Mouse (Mus musculus) CH12.LX (cell line): ENCODE data around the gene Mmp14. TPM values are rescaled to one million over a fixed set of nuclear protein-coding genes. Genes with fewer than 3 reads are reported as not detected.

Source experiments
- DNase-seq: peaks from one replicate; pipeline ENCODE4 v3.0.0-alpha.2; 2013; ENCODE audit errors: extremely low read depth
- H3K27ac ChIP-seq: 2 replicates; pipeline ENCODE4 v1.5.1; 2012; ENCODE audit warnings: low read depth, mild to moderate bottlenecking, control low read depth, moderate library complexity; ENCODE audit not compliant: insufficient read depth
- H3K27me3 ChIP-seq: replicated peaks from 2 replicates; pipeline ENCODE3; 2012; ENCODE audit warnings: inconsistent platforms
- H3K36me3 ChIP-seq, 2 experiments: replicated peaks in 1 of 2; 2 replicates each; pipeline versions ENCODE3 to v1.6.1; 2012; ENCODE audit warnings: inconsistent platforms in 1 of 2, low read length in 1 of 2, mild to moderate bottlenecking in 1 of 2, mixed read lengths in 1 of 2, moderate library complexity in 1 of 2; ENCODE audit not compliant: control insufficient read depth in 1 of 2, insufficient read depth in 1 of 2
- H3K4me1 ChIP-seq, 2 experiments: 2 replicates each; pipeline ENCODE4 v1.6.1; 2012; ENCODE audit warnings: inconsistent platforms in 1 of 2, moderate library complexity in 1 of 2; ENCODE audit not compliant: insufficient read depth in 2 of 2, control insufficient read depth in 1 of 2
- H3K4me2 ChIP-seq: 2 replicates; pipeline ENCODE4 v1.6.1; 2012; ENCODE audit warnings: low read depth, mild to moderate bottlenecking, control low read depth; ENCODE audit not compliant: poor library complexity, insufficient read depth, severe bottlenecking
- H3K4me3 ChIP-seq, 3 experiments: fragments of 150-350 bp in 1 of 3; sonication (generic) in 1 of 3; replicated peaks in 1 of 3; 2 replicates each; pipeline versions ENCODE3 to v1.5.1; 2011 to 2012; ENCODE audit warnings: low read depth in 2 of 3, low read length in 2 of 3, mild to moderate bottlenecking in 2 of 3, moderate library complexity in 2 of 3, control low read depth in 1 of 3, improper control_type of control experiment in 1 of 3, inconsistent platforms in 1 of 3, mixed read lengths in 1 of 3; ENCODE audit not compliant: poor library complexity in 1 of 3
- H3K79me2 ChIP-seq: replicated peaks from 2 replicates; pipeline ENCODE4 v1.6.1; 2012; ENCODE audit warnings: mild to moderate bottlenecking, moderate library complexity; ENCODE audit not compliant: control insufficient read depth, poor library complexity, insufficient read depth, severe bottlenecking; ENCODE audit errors: extremely low read depth
- H3K9ac ChIP-seq: 2 replicates; pipeline ENCODE4 v1.6.1; 2012; ENCODE audit warnings: low read depth, mild to moderate bottlenecking, control low read depth, moderate library complexity; ENCODE audit not compliant: insufficient read depth
- H3K9me3 ChIP-seq: replicated peaks from 2 replicates; pipeline ENCODE3; 2012; ENCODE audit warnings: low read length, inconsistent platforms, mixed read lengths
- BHLHE40 ChIP-seq: IDR thresholded peaks from 2 replicates; pipeline ENCODE4 v1.6.1; 2011; ENCODE audit warnings: mild to moderate bottlenecking, low read depth, low read length, improper control_type of control experiment
- CHD1 ChIP-seq: IDR thresholded peaks from 2 replicates; pipeline ENCODE4 v1.6.1; 2012; ENCODE audit warnings: low read depth, low read length, improper control_type of control experiment, inconsistent platforms
- CTCF ChIP-seq, 2 experiments: IDR thresholded peaks in 1 of 2; conservative IDR thresholded peaks in 1 of 2; 2 replicates each; pipeline ENCODE4 v1.5.1; 2011 to 2012; ENCODE audit warnings: low read depth in 2 of 2, low read length in 2 of 2, improper control_type of control experiment in 1 of 2, inconsistent platforms in 1 of 2, mild to moderate bottlenecking in 1 of 2, moderate library complexity in 1 of 2
- ELF1 ChIP-seq: IDR thresholded peaks from 2 replicates; pipeline ENCODE4 v1.6.1; 2014; ENCODE audit warnings: low read depth, mild to moderate bottlenecking, inconsistent platforms, low read length, improper control_type of control experiment
- ETS1 ChIP-seq: conservative IDR thresholded peaks from 2 replicates; pipeline ENCODE4 v1.6.1; 2012; ENCODE audit warnings: low read depth, mild to moderate bottlenecking, inconsistent platforms, low read length, improper control_type of control experiment, moderate library complexity
- JUN ChIP-seq: IDR thresholded peaks from 2 replicates; pipeline ENCODE4 v1.6.1; 2011; ENCODE audit warnings: low read depth, mild to moderate bottlenecking, low read length, improper control_type of control experiment, moderate library complexity; ENCODE audit not compliant: insufficient read depth
- JUND ChIP-seq: conservative IDR thresholded peaks from 2 replicates; pipeline ENCODE4 v1.6.1; 2011; ENCODE audit warnings: low read depth, low read length, improper control_type of control experiment
- KAT2A ChIP-seq: IDR thresholded peaks from 2 replicates; pipeline ENCODE4 v1.6.1; 2012; ENCODE audit warnings: low read length, improper control_type of control experiment, inconsistent platforms; ENCODE audit not compliant: insufficient replicate concordance
- MAZ ChIP-seq: IDR thresholded peaks from 2 replicates; pipeline ENCODE4 v1.6.1; 2012; ENCODE audit warnings: low read depth, mild to moderate bottlenecking, inconsistent platforms, low read length, improper control_type of control experiment, moderate library complexity
- MYC ChIP-seq: IDR thresholded peaks from 2 replicates; pipeline ENCODE4 v1.6.1; 2011; ENCODE audit warnings: low read depth, mild to moderate bottlenecking, improper control_type of control experiment, low read length
- NRF1 ChIP-seq: IDR thresholded peaks from 2 replicates; pipeline ENCODE4 v1.6.1; 2014; ENCODE audit warnings: low read depth, mild to moderate bottlenecking, inconsistent platforms, low read length, improper control_type of control experiment, moderate library complexity
- RAD21 ChIP-seq: IDR thresholded peaks from 2 replicates; pipeline ENCODE4 v1.6.1; 2011; ENCODE audit warnings: low read depth, mild to moderate bottlenecking, low read length, improper control_type of control experiment, moderate library complexity
- TBP ChIP-seq: conservative IDR thresholded peaks from 2 replicates; pipeline ENCODE4 v1.6.1; 2011; ENCODE audit warnings: low read depth, low read length, improper control_type of control experiment
- USF1 ChIP-seq: IDR thresholded peaks from 2 replicates; pipeline ENCODE4 v1.6.1; 2014; ENCODE audit warnings: low read depth, mild to moderate bottlenecking, inconsistent platforms, low read length, improper control_type of control experiment
- USF2 ChIP-seq: conservative IDR thresholded peaks from 2 replicates; pipeline ENCODE4 v1.6.1; 2011; ENCODE audit warnings: low read depth, low read length, improper control_type of control experiment
- ZKSCAN1 ChIP-seq: IDR thresholded peaks from 2 replicates; pipeline ENCODE4 v1.6.1; 2012; ENCODE audit warnings: low read depth, inconsistent platforms, low read length, improper control_type of control experiment, borderline replicate concordance
- ZMIZ1 ChIP-seq: IDR thresholded peaks from 2 replicates; pipeline ENCODE4 v1.6.1; 2012; ENCODE audit warnings: low read depth, mild to moderate bottlenecking, inconsistent platforms, low read length, improper control_type of control experiment
- ZNF384 ChIP-seq: IDR thresholded peaks from 2 replicates; pipeline ENCODE4 v1.6.1; 2012; ENCODE audit warnings: low read depth, low read length, improper control_type of control experiment, inconsistent platforms
- dilution Hi-C: fragments of 300-500 bp; cut with MboI; formaldehyde crosslinking; loops from 2 replicates; pipeline ENCODE4 v1.14.3; 2020; ENCODE audit warnings: low sequenced_read_pairs; ENCODE audit not compliant: extremely low pct_unique_long_range_greater_than_20kb, extremely low pct_ligation_motif_present
- in situ Hi-C: fragments of 300-500 bp; cut with MboI; formaldehyde crosslinking; loops from 3 replicates; pipeline ENCODE4 v1.14.3; 2019; ENCODE audit warnings: low sequenced_read_pairs, low pct_ligation_motif_present, low pct_unique_long_range_greater_than_20kb, mixed read lengths
- polyA plus RNA-seq: library from polyadenylated mRNA; unstranded; fragments of >175 nt; gene quantifications from 2 replicates; pipeline ENCODE4 v1.2.1, GENCODE M21; 2012; ENCODE audit warnings: low read depth; ENCODE audit not compliant: insufficient read length
- total RNA-seq, 2 experiments: library from RNA; depleted of rRNA; stranded (reverse); fragments of 300-350 nt in 1 of 2; fragments of >200 nt in 1 of 2; gene quantifications; 2 replicates each; pipeline ENCODE4 v1.2.3; 2012 to 2014

Mmp14 gene
- total and polyA plus RNA-seq, 3 experiments = 0.08 TPM; not detected in 1

GRCm38 (mm10) chr14:54453566-54453965 lies 22.2 kb downstream of the Mmp14 start:
- Histone ChIP-seq H3K27me3 (no peaks in the 10 kb centered on the region), H3K9me3 (peaks cover 3% of the 10 kb centered on the region), H3K9ac (no peak overlapping the region), H3K4me2 (no peak overlapping the region), H3K79me2 (no peaks in the 10 kb centered on the region), H3K36me3 (no peaks in the 10 kb centered on the region), H3K4me3 (no peak overlapping the region), H3K27ac (no peak overlapping the region), H3K4me1 (peaks cover 4 to 7% of the 10 kb centered on the region in 2 experiments; a peak in 3 of 4 replicates)
- DNase-seq = no peak
- dilution Hi-C loops = no loop called here
- no peak for TF ChIP-seq RAD21
- TF ChIP-seq ELF1 = no peak
- no peak for TF ChIP-seq CHD1
- in situ Hi-C loops = loop anchor here (5.0 kb wide), 1 partner anchor 36 kb away; the partner anchor contains the start of gene Slc7a7

GRCm38 (mm10) chr14:54454669-54455528 lies 23.5 kb downstream of the Mmp14 start:
- in situ Hi-C loops = loop anchor here (5.0 kb wide), 1 partner anchor 38 kb away; the partner anchor contains the start of gene Slc7a7
- no peak for DNase-seq
- Histone ChIP-seq H3K9ac (no peak overlapping the region), H3K27me3 (no peaks in the 10 kb centered on the region), H3K4me3 (no peak overlapping the region), H3K4me2 (no peak overlapping the region), H3K9me3 (peaks cover 3% of the 10 kb centered on the region), H3K36me3 (no peaks in the 10 kb centered on the region), H3K4me1 (no peaks in the 10 kb centered on the region), H3K79me2 (no peaks in the 10 kb centered on the region), H3K27ac (no peak overlapping the region)
- TF ChIP-seq ZNF384 = no peak
- TF ChIP-seq ETS1 = no peak
- TF ChIP-seq BHLHE40 = no peak
- no peak for TF ChIP-seq MAZ
- TF ChIP-seq MYC = no peak
- no peak for TF ChIP-seq TBP
- no peak for TF ChIP-seq ZKSCAN1
- no peak for TF ChIP-seq CTCF (conservative IDR thresholded peaks at IDR 0.05 in 1 of 2, IDR thresholded peaks at IDR 0.05 in 1 of 2; ENCODE audit: low read depth in 2 of 2, low read length in 2 of 2)
- no peak for TF ChIP-seq USF2
- TF ChIP-seq NRF1 = no peak
- TF ChIP-seq CHD1 = no peak
- TF ChIP-seq JUND = no peak
- TF ChIP-seq ZMIZ1 = no peak
- TF ChIP-seq KAT2A = no peak
- no peak for TF ChIP-seq RAD21
- TF ChIP-seq JUN = no peak
- TF ChIP-seq USF1 = no peak
- dilution Hi-C loops = no loop called here
